Mouse (Mus musculus) MEL (cell line): ENCODE measurements around the gene P2rx7. TPM values are rescaled to one million over a fixed set of nuclear protein-coding genes. Genes with fewer than 3 reads are reported as not detected.

Source experiments
- DNase-seq: peaks from one replicate; pipeline ENCODE4 v3.0.0; 2011; ENCODE audit warnings: low read depth, low spot score
- H3K27ac ChIP-seq: 2 replicates; pipeline ENCODE4 v1.5.1; 2012; ENCODE audit warnings: low read depth, mild to moderate bottlenecking, control low read depth, low read length, moderate library complexity; ENCODE audit not compliant: control insufficient read depth
- H3K27me3 ChIP-seq, 2 experiments: fragments of 150-350 bp in 1 of 2; sonication (generic) in 1 of 2; 2 replicates each; pipeline ENCODE4 v1.6.1; 2012; ENCODE audit warnings: low read length in 2 of 2, mild to moderate bottlenecking in 2 of 2, improper control_type of control experiment in 1 of 2, moderate library complexity in 1 of 2; ENCODE audit not compliant: insufficient read depth in 2 of 2, control insufficient read depth in 1 of 2
- H3K36me3 ChIP-seq, 2 experiments: 2 replicates each; pipeline ENCODE4 v1.6.1; 2012 to 2014; ENCODE audit warnings: low read length in 2 of 2, improper control_type of control experiment in 1 of 2, inconsistent platforms in 1 of 2, mild to moderate bottlenecking in 1 of 2; ENCODE audit not compliant: insufficient read depth in 2 of 2, control insufficient read depth in 1 of 2
- H3K4me1 ChIP-seq, 2 experiments: fragments of 150-350 bp in 1 of 2; sonication (generic) in 1 of 2; 2 replicates each; pipeline ENCODE4 v1.6.1; 2012; ENCODE audit warnings: low read length in 2 of 2, improper control_type of control experiment in 1 of 2, mild to moderate bottlenecking in 1 of 2; ENCODE audit not compliant: insufficient read depth in 2 of 2, control insufficient read depth in 1 of 2
- H3K4me3 ChIP-seq, 2 experiments: fragments of 150-350 bp in 1 of 2; sonication (generic) in 1 of 2; 2 replicates each; pipeline ENCODE4 v1.5.1; 2012; ENCODE audit warnings: low read depth in 2 of 2, low read length in 2 of 2, mild to moderate bottlenecking in 2 of 2, moderate library complexity in 2 of 2, control low read depth in 1 of 2, improper control_type of control experiment in 1 of 2; ENCODE audit not compliant: control insufficient read depth in 1 of 2, insufficient read depth in 1 of 2
- H3K79me2 ChIP-seq: 2 replicates; pipeline ENCODE4 v1.6.1; 2012; ENCODE audit warnings: mild to moderate bottlenecking, low read length, moderate library complexity; ENCODE audit not compliant: control insufficient read depth, poor library complexity, insufficient read depth
- H3K9ac ChIP-seq: 2 replicates; pipeline ENCODE4 v1.6.1; 2012; ENCODE audit warnings: low read depth, mild to moderate bottlenecking, control low read depth, low read length, moderate library complexity; ENCODE audit not compliant: control insufficient read depth, poor library complexity, severe bottlenecking
- H3K9me3 ChIP-seq: fragments of 150-350 bp; sonication (generic); replicated peaks from 2 replicates; pipeline ENCODE4 v1.6.1; 2012; ENCODE audit warnings: mild to moderate bottlenecking, low read length, improper control_type of control experiment, moderate library complexity; ENCODE audit not compliant: insufficient read depth
- BHLHE40 ChIP-seq: IDR thresholded peaks from 2 replicates; pipeline ENCODE4 v1.6.1; 2012; ENCODE audit warnings: low read depth, mild to moderate bottlenecking, inconsistent platforms, low read length, improper control_type of control experiment, borderline replicate concordance
- CHD1 ChIP-seq: IDR thresholded peaks from 2 replicates; pipeline ENCODE4 v1.6.1; 2012; ENCODE audit warnings: low read depth, mild to moderate bottlenecking, inconsistent platforms, low read length, improper control_type of control experiment
- CHD2 ChIP-seq: IDR thresholded peaks from 2 replicates; pipeline ENCODE4 v1.6.1; 2011; ENCODE audit warnings: low read length, improper control_type of control experiment
- CTCF ChIP-seq, 3 experiments: IDR thresholded peaks in 2 of 3; conservative IDR thresholded peaks in 1 of 3; 2 replicates each; pipeline ENCODE4 v1.5.1; 2011 to 2012; ENCODE audit warnings: low read length in 3 of 3, low read depth in 2 of 3, mild to moderate bottlenecking in 2 of 3, improper control_type of control experiment in 1 of 3, inconsistent platforms in 1 of 3, mixed read lengths in 1 of 3, moderate library complexity in 1 of 3; ENCODE audit not compliant: control insufficient read depth in 1 of 3, insufficient read depth in 1 of 3, poor library complexity in 1 of 3, severe bottlenecking in 1 of 3
- E2F4 ChIP-seq: IDR thresholded peaks from 2 replicates; pipeline ENCODE4 v1.6.1; 2011; ENCODE audit warnings: low read depth, low read length, improper control_type of control experiment, borderline replicate concordance
- EP300 ChIP-seq, 2 experiments: IDR thresholded peaks; 2 replicates each; pipeline ENCODE4 v1.6.1; 2011; ENCODE audit warnings: improper control_type of control experiment in 2 of 2, low read length in 2 of 2, low read depth in 1 of 2, mild to moderate bottlenecking in 1 of 2
- ETS1 ChIP-seq: IDR thresholded peaks from 2 replicates; pipeline ENCODE4 v1.6.1; 2012; ENCODE audit warnings: low read depth, mild to moderate bottlenecking, inconsistent platforms, low read length, improper control_type of control experiment, moderate library complexity
- GABPA ChIP-seq: IDR thresholded peaks from 2 replicates; pipeline ENCODE4 v1.6.1; 2012; ENCODE audit warnings: low read depth, mild to moderate bottlenecking, inconsistent platforms, low read length, improper control_type of control experiment, moderate library complexity
- GATA1 ChIP-seq: IDR thresholded peaks from 2 replicates; pipeline ENCODE4 v1.6.1; 2011; ENCODE audit warnings: low read depth, low read length, improper control_type of control experiment
- HCFC1 ChIP-seq: IDR thresholded peaks from 2 replicates; pipeline ENCODE4 v1.6.1; 2012; ENCODE audit warnings: low read depth, mild to moderate bottlenecking, inconsistent platforms, low read length, improper control_type of control experiment, moderate library complexity
- JUND ChIP-seq: IDR thresholded peaks from 2 replicates; pipeline ENCODE4 v1.6.1; 2011; ENCODE audit warnings: low read depth, mild to moderate bottlenecking, improper control_type of control experiment, low read length
- KAT2A ChIP-seq: conservative IDR thresholded peaks from 2 replicates; pipeline ENCODE4 v1.6.1; 2012; ENCODE audit warnings: low read depth, low read length, improper control_type of control experiment, inconsistent platforms
- MAFK ChIP-seq: IDR thresholded peaks from 2 replicates; pipeline ENCODE4 v1.6.1; 2011; ENCODE audit warnings: low read depth, mild to moderate bottlenecking, low read length, improper control_type of control experiment, borderline replicate concordance
- MAX ChIP-seq: IDR thresholded peaks from 2 replicates; pipeline ENCODE4 v1.6.1; 2011; ENCODE audit warnings: low read length, improper control_type of control experiment
- MAZ ChIP-seq: IDR thresholded peaks from 2 replicates; pipeline ENCODE4 v1.6.1; 2012; ENCODE audit warnings: low read depth, mild to moderate bottlenecking, inconsistent platforms, low read length, improper control_type of control experiment
- MEF2A ChIP-seq: IDR thresholded peaks from 2 replicates; pipeline ENCODE4 v1.6.1; 2014; ENCODE audit warnings: low read depth, mild to moderate bottlenecking, inconsistent platforms, low read length, improper control_type of control experiment; ENCODE audit not compliant: poor library complexity, insufficient replicate concordance, severe bottlenecking; ENCODE audit errors: extremely low read depth
- MXI1 ChIP-seq: IDR thresholded peaks from 2 replicates; pipeline ENCODE4 v1.6.1; 2011; ENCODE audit warnings: mild to moderate bottlenecking, low read depth, low read length, improper control_type of control experiment
- MYB ChIP-seq: IDR thresholded peaks from 2 replicates; pipeline ENCODE4 v1.6.1; 2011; ENCODE audit warnings: mild to moderate bottlenecking, low read depth, low read length, improper control_type of control experiment
- NELFE ChIP-seq: IDR thresholded peaks from 2 replicates; pipeline ENCODE4 v1.6.1; 2011; ENCODE audit warnings: low read depth, low read length, improper control_type of control experiment
- NRF1 ChIP-seq: IDR thresholded peaks from 2 replicates; pipeline ENCODE4 v1.6.1; 2014; ENCODE audit warnings: low read depth, mild to moderate bottlenecking, inconsistent platforms, low read length, improper control_type of control experiment, moderate library complexity; ENCODE audit not compliant: poor library complexity, insufficient read depth, severe bottlenecking
- POLR2A ChIP-seq, 2 experiments: IDR thresholded peaks; 2 replicates each; pipeline ENCODE4 v1.6.1; 2011 to 2012; ENCODE audit warnings: low read length in 2 of 2, mild to moderate bottlenecking in 2 of 2, control low read depth in 1 of 2, improper control_type of control experiment in 1 of 2, low read depth in 1 of 2, moderate library complexity in 1 of 2; ENCODE audit not compliant: control insufficient read depth in 1 of 2, insufficient read depth in 1 of 2, poor library complexity in 1 of 2
- POLR2AphosphoS2 ChIP-seq: IDR thresholded peaks from 2 replicates; pipeline ENCODE4 v1.6.1; 2011; ENCODE audit warnings: low read length, improper control_type of control experiment
- RAD21 ChIP-seq: IDR thresholded peaks from 2 replicates; pipeline ENCODE4 v1.6.1; 2011; ENCODE audit warnings: mild to moderate bottlenecking, low read depth, low read length, improper control_type of control experiment
- RCOR1 ChIP-seq: IDR thresholded peaks from 2 replicates; pipeline ENCODE4 v1.6.1; 2012; ENCODE audit warnings: low read depth, mild to moderate bottlenecking, inconsistent platforms, low read length, improper control_type of control experiment
- SIN3A ChIP-seq: IDR thresholded peaks from 2 replicates; pipeline ENCODE4 v1.6.1; 2012; ENCODE audit warnings: low read length, improper control_type of control experiment, inconsistent platforms
- SMC3 ChIP-seq: IDR thresholded peaks from 2 replicates; pipeline ENCODE4 v1.6.1; 2011; ENCODE audit warnings: low read depth, low read length, improper control_type of control experiment
- TAL1 ChIP-seq: IDR thresholded peaks from 2 replicates; pipeline ENCODE4 v1.6.1; 2012; ENCODE audit warnings: mild to moderate bottlenecking, inconsistent platforms, low read length, moderate library complexity, mixed read lengths
- TBP ChIP-seq: IDR thresholded peaks from 2 replicates; pipeline ENCODE4 v1.8.0; 2011; ENCODE audit warnings: low read depth, low read length, improper control_type of control experiment
- TCF12 ChIP-seq: IDR thresholded peaks from 2 replicates; pipeline ENCODE4 v1.6.1; 2014; ENCODE audit warnings: low read depth, mild to moderate bottlenecking, inconsistent platforms, low read length, improper control_type of control experiment, moderate library complexity
- USF1 ChIP-seq: IDR thresholded peaks from 2 replicates; pipeline ENCODE4 v1.6.1; 2014; ENCODE audit warnings: low read depth, mild to moderate bottlenecking, inconsistent platforms, low read length, improper control_type of control experiment, moderate library complexity
- USF2 ChIP-seq, 2 experiments: IDR thresholded peaks; 2 replicates each; pipeline ENCODE4 v1.6.1; 2011 to 2012; ENCODE audit warnings: improper control_type of control experiment in 2 of 2, low read length in 2 of 2, borderline replicate concordance in 1 of 2, inconsistent platforms in 1 of 2, low read depth in 1 of 2, mild to moderate bottlenecking in 1 of 2; ENCODE audit not compliant: insufficient read depth in 1 of 2
- ZC3H11A ChIP-seq: IDR thresholded peaks from 2 replicates; pipeline ENCODE4 v1.6.1; 2012; ENCODE audit warnings: low read depth, mild to moderate bottlenecking, inconsistent platforms, low read length, improper control_type of control experiment
- ZKSCAN1 ChIP-seq: IDR thresholded peaks from 2 replicates; pipeline ENCODE4 v1.6.1; 2012; ENCODE audit warnings: low read depth, mild to moderate bottlenecking, inconsistent platforms, low read length, improper control_type of control experiment, moderate library complexity
- ZMIZ1 ChIP-seq: IDR thresholded peaks from 2 replicates; pipeline ENCODE4 v1.6.1; 2012; ENCODE audit warnings: low read depth, mild to moderate bottlenecking, inconsistent platforms, low read length, improper control_type of control experiment, moderate library complexity
- ZNF384 ChIP-seq: IDR thresholded peaks from 2 replicates; pipeline ENCODE4 v1.6.1; 2012; ENCODE audit warnings: low read depth, mild to moderate bottlenecking, inconsistent platforms, low read length, improper control_type of control experiment
- polyA plus RNA-seq, 2 experiments: library from polyadenylated mRNA; stranded (reverse) in 1 of 2; unstranded in 1 of 2; fragments of >175 nt in 1 of 2; fragments of >200 nt in 1 of 2; gene quantifications; 2 replicates each; pipeline versions ENCODE4 v1.2.1 to v1.2.4; 2012; ENCODE audit warnings: low replicate concordance in 2 of 2, low read depth in 1 of 2; ENCODE audit not compliant: insufficient read length in 2 of 2, insufficient read depth in 1 of 2, missing spikeins in 1 of 2
- total RNA-seq: library from RNA; depleted of rRNA; stranded (reverse); fragments of 300-350 nt; gene quantifications from 2 replicates; pipeline ENCODE4 v1.2.3, GENCODE M21; 2012

Gene P2rx7
- total and polyA plus RNA-seq, 3 experiments, result 29.3 to 254 (median 40.8) TPM

- TF ChIP-seq TAL1, result peak; percentile 49
Observed at GRCm38 (mm10) chr5:122703574-122703973, 59.9 kb downstream of the P2rx7 start (continued).

GRCm38 (mm10) chr5:122704571-122704970 is 60.9 kb downstream of the P2rx7 start:
- H3K79me2 ChIP-seq, result peaks cover 7% of the 10 kb centered on the region
- peaks cover 31 to 53% of the 10 kb centered on the region in 2 experiments for H3K4me1 ChIP-seq
- peak overlapping the region; percentile 38 for H3K27ac ChIP-seq
- H3K27me3 ChIP-seq, result no peaks in the 10 kb centered on the region
- no peaks in the 10 kb centered on the region for H3K9me3 ChIP-seq
- H3K36me3 ChIP-seq, result peaks cover 0 to 59% of the 10 kb centered on the region in 2 experiments; a peak in 2 of 4 replicates
- H3K4me3 ChIP-seq, result no peak overlapping the region
- DNase-seq, result no peak
- no peak overlapping the region for H3K9ac ChIP-seq
- TF ChIP-seq USF1 (peak; percentile 68), MXI1 (peak; percentile 26; the same call in 1 of the 2 replicates), MYB (no peak), MAFK (no peak), ZC3H11A (no peak), USF2 (IDR thresholded peaks at IDR 0.05; ENCODE audit: borderline replicate concordance in 1 of 2, insufficient read depth in 1 of 2, low read depth in 1 of 2, low read length in 2 of 2) (0 out of 4 replicates have a peak, but pooled peaks of 1 of the 2 experiments have one; percentile 13), POLR2AphosphoS2 (no peak), NELFE (no peak), ZMIZ1 (no peak), CTCF (IDR thresholded peaks at IDR 0.05 in 2 of 3, conservative IDR thresholded peaks at IDR 0.05 in 1 of 3; ENCODE audit: control insufficient read depth in 1 of 3, insufficient read depth in 1 of 3, low read depth in 2 of 3, low read length in 3 of 3, poor library complexity in 1 of 3, severe bottlenecking in 1 of 3) (no peak), JUND (no peak), BHLHE40 (0 out of 2 replicates have a peak, but pooled peaks have one; percentile 31), TAL1 (no peak), MAX (no peak; the same call in 1 of the 2 replicates), RAD21 (no peak), RCOR1 (no peak), GABPA (no peak), HCFC1 (no peak), KAT2A (no peak), E2F4 (no peak), CHD2 (no peak), ZKSCAN1 (no peak), SIN3A (peak; percentile 22; the same call in 1 of the 2 replicates), MAZ (no peak), MEF2A (no peak), TCF12 (0 out of 2 replicates have a peak, but pooled peaks have one; percentile 28), GATA1 (no peak), TBP (no peak), NRF1 (no peak), POLR2A (IDR thresholded peaks at IDR 0.05; ENCODE audit: control insufficient read depth in 1 of 2, insufficient read depth in 1 of 2, low read depth in 1 of 2, low read length in 2 of 2, poor library complexity in 1 of 2) (no peak), CHD1 (no peak), ETS1 (0 out of 2 replicates have a peak, but pooled peaks have one; percentile 7), SMC3 (no peak), ZNF384 (no peak), EP300 (IDR thresholded peaks at IDR 0.05; ENCODE audit: low read depth in 1 of 2, low read length in 2 of 2) (peak in 1 of 2 experiments; percentile 55; a peak in 1 of 4 replicates)
